Mouse (Mus musculus) activated CD4-positive, CD25-positive, alpha-beta regulatory T cell, adult 9 weeks (primary cell): ENCODE measurements around the gene Trim66. TPM values are rescaled to one million over a fixed set of nuclear protein-coding genes. Genes with fewer than 3 reads are reported as not detected.

Experiments
- polyA plus RNA-seq: library from polyadenylated mRNA; unstranded; fragments of 100-300 nt; shearing (Covaris generic); gene quantifications from one replicate; pipeline ENCODE4 v1.2.1, GENCODE M21; 2017

The Trim66 gene
- polyA plus RNA-seq: not detected

DNA sequence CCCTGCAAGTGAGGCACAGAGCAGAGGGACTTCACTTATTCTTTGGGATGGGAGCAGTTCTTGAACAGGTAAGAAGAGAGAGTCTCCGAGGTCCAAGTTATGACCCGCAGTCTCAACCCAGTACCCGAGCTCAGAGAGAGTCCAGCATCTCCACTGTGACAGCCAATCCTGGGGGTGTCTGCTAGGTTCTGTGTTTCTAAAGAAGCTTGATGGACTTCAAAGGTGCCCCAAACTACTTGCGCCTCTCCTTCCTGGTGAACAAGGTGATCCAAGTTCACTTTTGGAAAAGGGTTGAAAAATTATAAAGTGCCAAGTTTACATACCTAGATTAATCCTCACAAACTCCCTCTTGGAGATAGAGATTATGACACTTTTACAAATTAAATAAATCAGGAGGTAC is at the start of gene Trim66:
Trim66 (minus strand) TSS at position 101 of the 400 bp plus-strand sequence.

DNA sequence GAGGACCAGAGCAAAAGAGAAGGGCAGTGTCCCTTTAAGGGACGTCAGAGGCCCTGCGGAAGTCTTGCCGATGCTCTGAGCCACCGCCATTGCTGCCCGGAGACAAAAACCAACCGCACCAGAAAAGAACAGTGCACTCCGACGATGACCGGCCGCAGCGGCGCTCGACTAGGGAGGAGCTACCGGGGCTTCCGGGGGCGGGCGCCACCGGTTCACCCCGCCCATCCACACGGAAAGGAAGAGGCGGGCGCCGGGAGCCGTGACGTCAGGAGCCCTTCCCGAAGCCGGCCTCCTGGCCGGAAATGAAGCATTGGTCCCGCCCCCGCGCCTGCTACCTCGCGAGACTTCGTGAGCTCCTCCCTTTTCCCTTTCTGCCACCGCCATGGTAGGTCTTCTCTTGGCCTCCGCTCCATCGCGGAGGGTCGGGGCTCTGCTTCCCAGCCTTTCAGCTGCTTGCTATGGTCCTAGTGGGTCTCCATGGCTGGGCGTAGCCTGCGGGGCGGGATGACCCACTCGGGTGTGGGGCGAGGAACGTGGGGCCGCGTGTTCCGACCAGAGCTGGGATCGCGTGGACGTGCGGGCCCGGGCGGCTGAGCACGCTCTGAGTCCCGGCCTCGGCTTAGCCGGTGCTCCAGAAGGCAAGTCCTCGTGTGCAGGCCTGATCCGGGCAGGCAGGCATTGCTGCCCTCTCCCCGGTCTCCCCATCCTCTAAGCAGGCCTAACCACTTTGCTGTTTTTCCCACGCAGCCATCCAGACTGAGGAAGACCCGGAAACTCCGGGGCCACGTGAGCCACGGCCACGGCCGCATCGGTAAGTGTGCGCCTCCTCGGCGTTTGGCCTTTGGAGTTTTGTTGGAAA is 11.1 kb upstream of the Trim66 start, which contains the start of gene Rpl27a:
Rpl27a (plus strand) TSS at position 310 of the 859 bp plus-strand sequence.

GRCm38 (mm10) chr7:109438781-109439591 is 68.9 kb downstream of the Trim66 start, which contains the start of gene Stk33:
Gene Stk33 (minus strand): TSS chr7:109439081.

Other genes starting within 250 kb of the Trim66 start
- not detected for gene Stk33, start 69.1 kb downstream of the Trim66 start, polyA plus RNA-seq
- gene Rpl27a, start 11.0 kb upstream of the Trim66 start, polyA plus RNA-seq: 152 TPM
- 1.0 TPM for gene St5, start 195.5 kb upstream of the Trim66 start, polyA plus RNA-seq
- 38.9 TPM for gene Akip1, start 195.6 kb upstream of the Trim66 start, polyA plus RNA-seq
- not detected for gene BC051019, start 215.7 kb upstream of the Trim66 start, polyA plus RNA-seq
- not detected for gene Ascl3, start 223.6 kb upstream of the Trim66 start, polyA plus RNA-seq
- gene Tmem9b, start 244.7 kb upstream of the Trim66 start, polyA plus RNA-seq: 76.5 TPM